Mouse (Mus musculus) brain, embryonic 14.5 days (tissue): ENCODE measurements around the gene Tnrc18.

Experiments used
- CTCF ChIP-seq: fragments of 200-500 bp; IDR thresholded peaks from 2 replicates; pipeline ENCODE4 v1.5.1; 2012; ENCODE audit warnings: inconsistent platforms, mild to moderate bottlenecking, moderate library complexity, borderline replicate concordance; ENCODE audit not compliant: insufficient read depth, insufficient read length; ENCODE audit errors: extremely low read depth
- POLR2A ChIP-seq: fragments of 200-500 bp; IDR thresholded peaks from 2 replicates; pipeline ENCODE4 v1.6.1; 2012; ENCODE audit warnings: mild to moderate bottlenecking, inconsistent platforms, borderline replicate concordance; ENCODE audit not compliant: poor library complexity, insufficient read depth, insufficient read length, severe bottlenecking; ENCODE audit errors: extremely low read depth

GRCm38 (mm10) chr5:142712373-142712772, 105.1 kb downstream of the Tnrc18 start:
- TF ChIP-seq CTCF (peak; percentile 35; the same call in 1 of the 2 replicates), POLR2A (no peak)
